Mouse (Mus musculus) lung, postnatal 0 days (tissue): ENCODE measurements around the gene Abcg1.

Experiments used
- CTCF ChIP-seq: IDR thresholded peaks from 2 replicates; pipeline ENCODE4 v1.5.1; 2016; ENCODE audit warnings: antibody characterized with exemption, mild to moderate bottlenecking
- EP300 ChIP-seq: IDR thresholded peaks from 2 replicates; pipeline ENCODE4 v1.6.1; 2016; ENCODE audit warnings: antibody characterized with exemption, mild to moderate bottlenecking, control low read depth

DNA sequence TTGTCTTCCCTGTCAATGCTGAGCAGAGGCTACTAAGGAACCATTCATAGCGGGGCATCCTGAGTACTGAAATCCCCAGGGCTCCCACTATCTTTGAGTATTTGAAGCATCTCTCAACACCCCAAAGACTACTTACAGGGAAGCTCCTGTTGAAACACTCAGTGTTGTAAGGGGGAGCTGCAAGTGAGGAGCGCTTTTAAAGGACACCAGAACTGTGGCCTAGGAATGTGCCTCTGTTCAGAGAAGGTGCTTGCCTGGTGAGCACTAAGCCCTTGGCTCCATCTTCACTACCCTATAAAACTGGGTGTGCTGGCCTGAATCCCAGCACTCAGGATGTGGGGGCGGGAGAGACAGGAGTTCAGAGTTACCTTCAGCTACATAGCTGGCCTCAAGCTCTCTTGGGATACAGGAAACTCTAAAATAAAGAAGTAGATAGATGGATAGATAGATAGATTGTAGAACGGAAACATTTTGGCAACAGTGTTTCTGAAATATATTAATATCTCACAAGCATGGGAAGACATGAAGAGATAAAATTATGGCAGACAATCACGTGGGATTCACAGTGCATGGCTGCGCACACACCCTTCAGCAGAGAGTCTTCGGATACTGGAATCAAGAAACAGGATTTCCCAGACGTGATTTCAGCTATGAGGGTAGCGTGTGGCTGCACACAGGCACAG, 22.7 kb upstream of the Abcg1 start:
- no peak for TF ChIP-seq EP300
- no peak for TF ChIP-seq CTCF
